Mouse (Mus musculus): ENCODE results near the gene Ptprs.

Ptprs gene

DNA sequence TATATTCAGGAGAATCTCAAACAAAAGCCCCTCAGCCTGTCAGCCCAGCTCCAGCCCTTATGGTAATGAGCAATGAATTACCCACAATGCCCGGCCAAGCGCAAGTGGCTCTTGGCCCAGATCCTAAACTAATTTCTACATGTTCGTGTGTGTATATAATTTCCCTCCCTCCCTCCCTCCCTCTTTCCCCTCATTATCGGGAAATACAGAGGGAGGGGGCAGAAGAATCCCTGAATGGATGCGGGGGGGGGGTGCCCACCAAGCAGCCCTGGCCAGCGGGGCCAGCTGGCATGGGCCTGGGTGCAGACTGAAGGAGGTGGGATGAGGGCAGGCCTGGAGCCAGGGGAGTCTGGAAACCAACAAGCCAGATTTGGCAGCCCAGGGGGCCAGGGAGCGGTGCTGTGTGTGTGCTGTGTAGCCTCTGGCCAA lies 8.8 kb downstream of the Ptprs start:
- no peak for DNase-seq (ENCODE audit: low spot score)

DNA sequence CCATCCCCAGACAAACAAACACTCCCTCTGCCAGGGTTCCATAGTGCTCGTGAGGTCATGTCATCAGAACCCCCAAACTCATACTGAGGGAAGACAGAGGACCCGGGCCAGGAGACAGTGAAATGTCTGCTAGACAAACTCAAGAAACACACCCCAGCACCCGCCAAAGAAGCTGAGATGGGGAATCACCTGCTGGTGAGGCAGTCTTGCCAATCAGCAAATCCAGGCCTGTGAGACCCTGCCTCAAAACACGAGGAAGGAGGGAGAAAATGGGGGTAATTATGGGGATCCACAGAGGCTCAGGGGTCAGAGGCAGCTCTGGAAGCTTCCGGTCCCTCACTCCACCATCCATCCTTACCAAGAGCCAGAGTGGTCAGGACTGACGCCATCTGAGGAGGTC lies 9.5 kb downstream of the Ptprs start:
- no peak for DNase-seq (ENCODE audit: low spot score)

DNA sequence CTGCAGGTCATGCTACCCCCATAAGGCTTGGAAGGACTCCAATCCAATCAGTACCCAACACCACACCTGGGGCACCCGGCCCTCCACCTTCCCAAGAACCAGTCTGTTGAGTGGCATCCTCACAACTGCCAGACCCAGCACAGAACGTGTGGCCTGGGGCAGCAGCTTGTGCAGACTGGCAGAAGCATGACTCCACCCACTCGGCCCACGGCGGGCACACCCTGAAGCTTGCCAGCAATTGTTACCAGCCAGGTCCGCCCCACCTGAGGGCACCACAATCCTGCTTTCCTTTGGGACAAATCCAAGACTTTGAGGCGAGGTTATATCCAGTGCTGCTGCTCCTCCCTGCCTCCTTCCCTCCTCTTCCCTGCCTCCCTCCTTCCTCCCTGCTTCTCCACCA lies 11.5 kb downstream of the Ptprs start:
- no peak for DNase-seq (ENCODE audit: low spot score)

DNA sequence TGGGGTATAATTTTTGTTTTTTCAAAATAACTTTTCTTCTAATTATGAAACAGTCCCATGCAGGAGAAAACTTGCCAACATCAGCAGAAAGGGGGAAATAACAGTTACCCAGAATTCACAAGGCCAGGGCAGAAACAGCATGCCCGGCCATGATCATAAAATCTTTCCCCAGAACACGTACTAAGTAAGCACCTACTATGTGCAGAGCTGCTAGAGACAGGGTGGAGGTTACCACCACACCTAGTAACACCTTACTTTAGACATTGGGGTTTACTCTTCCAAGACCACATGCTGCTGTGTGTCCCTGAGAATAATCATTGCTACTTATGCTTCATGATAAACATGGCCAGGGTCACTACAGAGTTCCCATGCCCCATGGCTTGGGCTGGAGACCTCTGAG lies 11.9 kb downstream of the Ptprs start:
- no peak for DNase-seq (ENCODE audit: low spot score)

DNA sequence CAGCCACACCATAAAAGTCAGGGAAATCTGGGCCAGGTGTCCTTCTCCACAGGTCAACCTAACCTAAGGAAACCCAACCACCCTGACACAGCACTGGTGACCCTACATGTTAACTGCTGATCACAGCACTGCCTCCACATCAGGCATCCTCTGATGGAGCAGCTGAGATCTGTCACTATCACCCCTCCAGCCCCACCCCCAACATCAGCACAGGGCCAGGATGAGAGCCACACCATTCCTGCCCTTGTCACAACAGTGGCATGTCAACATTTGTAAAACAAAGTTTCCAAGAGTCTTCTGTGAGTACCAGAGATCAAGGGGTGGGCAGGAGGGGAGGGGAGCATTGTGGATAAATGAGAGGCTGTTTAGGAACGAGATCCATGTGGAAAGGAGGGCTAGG lies 12.8 kb downstream of the Ptprs start:
- no peak for DNase-seq (ENCODE audit: low spot score)

DNA sequence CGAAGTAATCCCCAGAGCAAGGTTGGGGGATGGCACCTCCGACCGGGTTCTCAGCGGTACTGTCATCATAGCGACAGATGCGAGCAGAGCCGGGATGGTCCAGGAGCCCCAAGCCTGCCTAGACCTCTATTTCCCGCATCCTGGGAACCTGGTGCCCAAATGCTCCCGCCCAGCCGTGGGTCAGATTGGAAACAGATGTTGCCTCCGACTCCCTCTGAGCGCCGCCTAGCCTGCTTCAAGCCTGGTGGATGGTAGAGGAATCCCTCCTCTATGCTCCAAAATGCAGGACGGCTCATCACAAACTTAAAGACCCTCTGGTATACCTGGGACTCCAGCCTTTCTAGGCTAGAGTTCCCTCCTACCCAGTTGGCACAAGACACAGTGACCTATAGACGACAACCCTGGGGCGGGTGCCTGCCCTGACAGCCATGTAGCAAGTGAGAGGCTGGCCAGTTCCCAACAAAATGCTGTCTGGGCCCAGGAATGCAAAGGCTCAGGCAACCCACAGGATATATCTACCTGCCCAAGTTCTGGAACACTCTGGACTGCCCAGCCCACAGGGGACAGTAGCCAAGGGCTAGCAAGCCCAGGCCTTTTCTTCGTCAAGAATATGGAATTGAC lies 13.3 kb downstream of the Ptprs start:
- no peak for DNase-seq (ENCODE audit: low spot score)

DNA sequence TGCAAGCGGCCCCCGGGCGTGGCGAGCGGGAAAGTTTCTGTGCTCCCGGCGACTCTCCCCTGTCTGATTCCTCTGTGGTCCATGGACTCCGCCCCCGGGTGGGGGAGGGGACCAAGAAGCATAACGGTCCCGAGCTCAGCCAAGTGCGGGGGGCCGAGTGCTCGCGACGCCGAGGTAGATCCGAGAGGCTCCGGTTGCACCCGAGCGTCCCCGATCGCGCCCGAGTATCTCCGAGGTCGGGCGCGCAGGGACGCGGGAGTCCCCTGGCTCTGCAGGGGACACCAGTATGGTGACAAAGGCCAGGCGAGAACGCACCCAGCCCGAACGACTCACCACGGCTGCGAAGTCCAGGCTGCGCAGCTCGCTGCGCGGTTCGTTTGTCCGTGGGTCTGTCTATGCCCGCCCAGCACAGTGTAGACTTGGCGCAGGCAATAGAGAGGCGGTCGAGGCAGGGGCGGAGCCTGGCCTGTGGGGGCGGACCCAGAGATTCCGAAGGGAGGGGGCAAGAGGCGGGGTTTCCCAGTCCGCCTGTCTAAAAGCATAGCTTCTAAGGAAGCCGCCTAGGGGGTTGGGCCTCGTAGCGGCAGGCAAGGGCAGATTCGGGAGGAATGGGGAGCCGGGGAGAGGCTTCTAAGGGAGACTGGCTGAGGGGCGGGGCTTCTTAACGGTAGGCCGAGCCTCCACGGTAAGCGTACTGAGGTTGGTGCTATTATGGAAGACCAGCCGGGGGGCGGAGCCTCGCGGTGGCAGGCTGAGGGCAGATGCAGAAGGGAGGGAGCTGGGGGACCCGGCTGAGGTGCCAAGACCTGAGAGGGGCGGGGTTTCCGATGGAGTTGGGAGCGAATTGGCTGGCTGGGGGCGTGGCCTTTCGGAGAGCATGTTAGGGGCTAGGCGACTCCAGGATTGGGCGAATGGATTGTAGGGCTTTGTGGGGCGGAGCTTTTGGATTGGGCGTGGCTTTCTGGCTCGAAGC lies 14.2 kb downstream of the Ptprs start:
- DNase-seq (ENCODE audit: low spot score), result peak; percentile 96

DNA sequence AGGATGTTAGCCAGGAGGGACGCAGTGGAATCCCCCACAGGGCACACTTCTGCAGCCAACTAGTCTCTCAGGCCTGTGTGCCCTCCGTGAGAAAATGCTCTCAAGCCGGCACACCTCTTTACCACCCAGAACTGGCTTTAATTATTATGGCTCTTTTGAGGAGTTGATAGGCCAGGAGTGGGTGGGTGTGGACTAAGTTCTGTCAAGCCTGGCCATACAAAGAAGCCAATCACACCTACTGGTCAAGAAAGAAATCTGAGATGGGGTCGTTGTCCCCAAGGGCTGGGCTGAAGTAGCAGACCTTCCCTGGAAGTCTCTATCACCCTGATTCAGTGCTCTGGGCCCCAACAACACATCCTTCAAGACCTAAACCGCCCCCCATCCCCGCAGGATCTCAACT lies 15.4 kb downstream of the Ptprs start:
- no peak for DNase-seq (ENCODE audit: low spot score)

DNA sequence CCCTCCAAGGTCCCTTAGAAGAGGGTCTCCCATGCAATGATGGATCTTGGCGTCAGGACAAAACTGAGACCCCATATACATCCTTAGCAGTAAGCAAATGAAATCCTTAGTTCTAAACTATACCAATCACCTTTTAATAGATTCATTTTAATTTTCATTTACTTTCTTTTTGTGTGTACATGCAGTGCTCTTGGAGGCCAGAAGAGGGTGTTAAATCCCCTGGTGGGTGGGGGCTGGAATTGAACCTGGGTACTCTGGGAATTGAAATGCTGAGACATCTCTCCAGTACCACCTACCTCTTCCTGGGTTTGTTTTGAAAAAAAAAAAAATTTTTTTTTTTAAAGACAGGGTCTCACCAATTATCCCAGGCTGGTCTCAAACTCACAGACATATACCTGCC lies 18.8 kb downstream of the Ptprs start:
- DNase-seq (ENCODE audit: low spot score), result no peak

DNA sequence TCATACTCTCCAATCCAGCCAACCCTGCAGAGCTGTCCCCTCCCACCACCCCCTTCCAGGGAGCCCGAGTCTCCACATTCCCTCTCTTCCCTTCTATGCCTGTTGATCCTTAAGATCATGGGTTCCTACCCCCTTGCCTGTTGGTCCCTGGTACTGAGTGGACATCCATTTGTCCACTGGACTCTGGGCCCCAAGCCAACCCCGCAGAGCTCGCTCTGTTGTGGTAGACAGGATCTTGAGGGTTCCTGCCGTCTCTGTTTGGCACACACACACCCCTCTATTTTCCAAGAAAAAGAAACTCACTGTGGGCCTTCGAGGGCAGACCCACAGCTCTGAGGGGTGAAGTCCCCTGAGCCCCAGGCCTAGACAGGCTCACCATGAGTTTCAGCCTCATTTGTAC lies 19.9 kb downstream of the Ptprs start:
- no peak for DNase-seq (ENCODE audit: low spot score)

DNA sequence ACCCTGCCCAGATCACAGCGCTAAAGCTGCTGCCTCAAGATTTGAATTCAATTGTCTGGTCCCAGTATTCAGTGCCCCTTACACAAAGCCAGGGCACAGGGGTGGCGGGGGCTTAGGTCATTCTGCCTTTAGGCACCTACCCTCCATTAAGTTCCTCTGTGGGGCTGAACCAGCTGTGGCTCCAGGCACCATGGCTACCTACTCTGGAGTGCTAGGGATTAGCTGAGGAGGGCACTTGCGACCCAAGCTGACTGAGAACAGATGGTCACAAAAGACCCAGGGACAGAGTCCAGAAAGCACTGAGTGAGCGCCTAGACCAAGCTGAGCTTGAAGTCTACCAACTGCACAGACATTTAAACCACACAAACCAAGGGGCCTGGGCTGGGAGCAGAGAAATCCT lies 22.6 kb downstream of the Ptprs start:
- no peak for DNase-seq (ENCODE audit: low spot score)

DNA sequence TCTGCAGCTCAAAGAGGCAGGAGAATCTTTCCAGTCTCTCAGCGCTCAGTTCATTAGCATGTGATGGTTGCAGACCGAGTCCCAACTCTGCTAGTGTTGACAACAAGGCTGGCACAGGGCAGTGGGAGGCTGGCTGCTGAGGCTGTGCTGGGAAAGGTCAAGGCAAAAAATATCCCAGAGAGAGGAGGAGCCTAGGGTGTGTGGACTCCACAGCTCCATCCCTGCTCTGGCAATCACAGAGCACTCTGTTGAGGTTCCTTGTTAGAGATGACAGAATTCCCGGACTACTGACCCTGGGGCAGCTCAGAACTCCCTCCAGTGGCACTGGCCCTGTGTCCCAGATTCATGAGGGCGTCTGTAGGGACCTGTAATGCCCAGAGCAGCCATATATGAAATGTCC lies 23.0 kb downstream of the Ptprs start:
- no peak for DNase-seq (ENCODE audit: low spot score)

DNA sequence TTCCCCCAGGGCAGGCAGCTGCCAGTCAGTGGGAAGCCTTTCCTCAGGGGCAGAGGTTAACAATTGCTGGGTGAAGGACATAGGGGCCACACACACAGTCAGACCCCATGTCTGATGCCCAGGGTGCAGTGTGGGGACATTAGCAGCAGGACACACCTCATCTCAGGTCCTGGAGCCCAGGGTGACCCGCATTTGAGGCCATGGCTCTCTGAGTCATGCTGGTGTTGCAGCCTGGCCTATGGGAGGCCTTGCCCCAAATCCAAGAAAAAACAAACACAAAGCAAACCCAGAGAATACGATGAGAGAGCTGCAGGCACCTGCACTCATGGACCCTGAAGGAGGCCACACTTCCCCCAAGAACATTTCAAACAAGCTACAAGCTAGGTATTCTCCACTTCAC lies 28.6 kb downstream of the Ptprs start:
- no peak for DNase-seq (ENCODE audit: low spot score)

DNA sequence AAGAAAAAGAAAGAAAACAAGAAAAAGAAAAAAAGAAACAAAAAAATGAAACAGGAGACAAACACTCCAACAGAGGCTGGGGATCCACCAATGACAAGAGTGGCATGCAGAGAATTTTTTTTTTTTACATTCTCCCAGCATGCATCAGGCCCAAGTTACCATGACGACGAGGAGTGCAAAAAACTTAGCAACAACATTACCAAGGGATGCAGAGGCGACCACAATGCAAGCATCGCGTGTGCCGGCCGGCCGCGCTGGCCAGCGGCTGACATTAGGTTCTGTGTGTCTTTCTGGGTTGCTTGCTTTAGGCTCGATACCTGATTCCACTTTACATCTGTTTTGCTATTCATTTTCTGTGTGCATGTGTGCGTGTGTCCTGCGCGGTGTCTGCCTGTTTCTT lies 30.9 kb downstream of the Ptprs start:
- DNase-seq (ENCODE audit: low spot score), result no peak

DNA sequence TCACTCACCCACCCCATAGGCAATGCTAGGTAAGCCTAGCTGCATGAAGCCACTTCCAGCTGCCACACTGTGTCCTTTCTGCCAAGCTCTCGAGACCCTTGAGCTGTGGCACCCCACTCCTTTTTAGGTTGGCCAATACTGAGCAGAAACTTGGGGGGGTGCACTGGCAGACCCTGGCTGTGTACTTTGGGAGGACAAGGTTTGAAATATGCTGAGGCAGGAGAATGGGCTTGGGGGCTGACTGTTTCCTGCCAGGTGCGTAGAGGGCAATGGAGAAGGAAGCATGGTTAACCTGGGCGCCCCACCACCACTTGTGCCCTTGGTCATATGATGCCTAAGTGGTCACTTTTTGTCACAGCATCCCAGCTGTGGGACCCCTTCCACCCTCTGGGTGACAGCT lies 31.5 kb downstream of the Ptprs start:
- no peak for DNase-seq (ENCODE audit: low spot score)

DNA sequence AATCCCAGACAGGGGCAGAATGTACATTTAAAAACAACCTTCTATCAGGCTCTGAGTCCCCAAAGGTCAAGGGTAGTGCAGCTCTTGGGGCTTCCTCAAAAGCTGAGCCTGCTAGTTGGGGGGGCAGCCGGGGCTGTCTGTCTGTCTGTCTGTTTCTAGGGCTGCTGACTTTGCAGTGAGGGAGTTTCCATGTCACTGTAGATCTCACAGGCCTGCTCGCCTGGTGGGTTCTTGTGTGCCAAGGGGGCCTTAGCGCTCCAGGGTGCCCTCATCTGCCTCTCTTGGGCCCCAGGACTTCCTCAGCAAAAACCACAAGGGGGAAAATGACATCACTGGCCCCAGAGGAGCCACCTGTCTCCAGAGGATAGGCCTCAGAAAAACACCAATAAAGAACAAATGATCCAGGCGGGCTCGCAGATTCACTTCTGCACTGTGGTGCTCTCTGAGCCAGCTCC lies 32.9 kb downstream of the Ptprs start:
- DNase-seq (ENCODE audit: low spot score), result no peak

DNA sequence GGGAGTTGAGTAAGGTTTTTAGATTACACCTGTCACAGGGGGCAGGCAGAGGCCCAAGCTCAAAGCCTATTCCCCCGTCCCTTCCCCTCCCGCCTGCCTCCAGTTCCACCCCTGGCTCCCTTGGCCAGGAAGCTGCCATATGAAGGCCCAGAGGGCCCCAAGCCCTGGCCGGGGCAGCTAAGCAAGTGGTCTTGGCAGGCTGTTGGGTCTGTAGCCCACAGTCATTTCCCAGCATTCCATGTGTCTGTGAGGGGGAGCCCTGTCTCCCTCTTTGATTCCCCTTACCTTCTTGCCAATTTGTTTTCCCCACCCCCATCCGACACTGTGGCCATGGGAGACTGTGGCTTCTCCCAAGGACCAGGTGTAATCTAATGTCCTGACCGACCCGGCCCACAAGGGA lies 34.0 kb downstream of the Ptprs start:
- no peak for DNase-seq (ENCODE audit: low spot score)

DNA sequence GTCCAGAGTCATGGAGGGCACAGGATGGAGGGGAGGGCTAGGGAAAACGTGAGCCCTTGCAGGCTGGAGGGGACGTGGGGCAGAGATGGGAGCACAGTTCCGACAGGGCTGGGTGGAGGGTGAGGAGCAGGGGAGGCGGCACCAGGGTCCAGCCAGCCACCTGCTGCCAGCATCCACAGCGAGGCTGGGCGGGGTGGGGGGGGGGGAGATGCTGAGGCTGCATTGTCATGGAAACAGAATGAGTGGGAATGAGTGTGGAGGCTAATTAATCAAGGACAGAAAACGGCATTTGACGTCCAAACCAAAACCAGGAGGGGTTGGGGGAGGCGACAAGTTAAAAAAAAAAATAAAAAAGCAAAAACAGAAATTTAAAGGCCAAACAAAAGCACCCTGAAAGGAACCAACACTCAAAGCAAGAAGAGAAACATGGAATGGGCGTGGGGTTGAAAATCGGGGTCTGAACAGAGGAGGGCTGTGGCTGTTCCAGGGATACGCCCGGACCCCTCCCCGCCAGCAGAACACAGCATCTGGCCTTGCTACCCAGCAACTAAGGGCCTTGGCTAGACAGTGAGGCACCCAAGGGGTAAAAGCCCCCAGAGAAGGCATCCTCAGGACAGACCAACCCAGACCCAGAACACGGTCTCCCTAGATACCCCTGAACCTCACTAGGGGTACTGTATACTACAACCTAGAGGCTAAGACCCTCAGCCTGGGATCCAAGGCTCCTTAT lies 36.4 kb downstream of the Ptprs start:
- DNase-seq (ENCODE audit: low spot score), result no peak

DNA sequence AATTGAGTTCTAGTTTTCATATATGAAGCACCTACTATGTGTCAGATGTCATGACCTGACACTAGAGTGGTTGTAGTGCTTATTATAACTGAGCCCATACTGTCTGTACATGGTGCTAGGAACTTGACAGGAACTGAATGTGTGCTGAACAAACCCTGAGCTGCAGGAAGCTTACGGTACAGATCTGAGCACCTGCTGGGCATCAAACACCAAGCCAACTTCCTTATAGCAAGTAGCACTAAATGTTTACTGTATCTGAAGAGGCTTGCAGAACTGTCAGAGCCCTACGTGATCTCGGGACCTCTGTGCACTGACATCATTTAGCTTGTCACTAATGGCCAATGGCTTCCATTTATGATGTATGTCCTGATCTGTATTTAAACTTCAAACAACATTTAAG lies 44.7 kb downstream of the Ptprs start:
- no peak for DNase-seq (ENCODE audit: low spot score)

DNA sequence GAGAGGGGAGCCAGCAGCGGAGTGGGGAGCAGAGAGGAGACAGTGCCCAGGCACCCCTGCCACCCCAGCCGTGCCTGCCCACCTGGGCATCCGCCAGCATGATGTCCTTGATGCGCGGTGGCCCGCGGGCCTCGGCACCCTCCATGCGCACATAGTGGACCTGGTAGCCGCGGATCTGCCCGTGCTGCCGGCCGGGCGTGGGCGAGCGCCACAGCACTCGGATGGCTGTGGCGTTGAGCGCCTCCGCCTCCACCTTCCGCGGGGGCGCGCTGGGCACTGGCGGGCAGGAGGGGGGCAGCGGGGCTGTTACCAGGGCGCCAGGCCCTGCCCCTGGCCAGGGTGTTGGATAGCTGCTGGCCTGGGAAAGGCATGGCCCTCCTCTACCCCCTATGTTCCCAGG lies 48.4 kb downstream of the Ptprs start:
- DNase-seq (ENCODE audit: low spot score), result no peak

DNA sequence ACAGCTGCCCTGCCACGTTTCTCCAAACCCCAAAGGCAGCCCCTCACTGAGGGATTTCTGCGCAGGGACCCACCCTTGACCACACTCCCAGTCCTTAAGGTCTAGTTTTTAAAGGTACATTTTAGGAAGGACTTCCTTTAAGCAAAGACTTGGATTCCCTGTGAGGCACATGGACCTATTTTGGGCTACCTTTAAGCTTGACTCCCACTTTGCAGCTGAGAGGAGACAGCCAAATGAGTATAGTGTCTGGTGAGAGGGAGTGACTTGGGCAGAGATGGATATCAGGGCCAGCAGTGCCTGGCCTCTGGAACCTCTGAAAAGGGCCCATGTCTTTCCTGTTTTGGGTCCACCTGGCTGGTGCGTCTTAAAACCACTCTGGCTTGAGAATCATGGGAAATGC lies 50.3 kb downstream of the Ptprs start:
- no peak for DNase-seq (ENCODE audit: low spot score)

DNA sequence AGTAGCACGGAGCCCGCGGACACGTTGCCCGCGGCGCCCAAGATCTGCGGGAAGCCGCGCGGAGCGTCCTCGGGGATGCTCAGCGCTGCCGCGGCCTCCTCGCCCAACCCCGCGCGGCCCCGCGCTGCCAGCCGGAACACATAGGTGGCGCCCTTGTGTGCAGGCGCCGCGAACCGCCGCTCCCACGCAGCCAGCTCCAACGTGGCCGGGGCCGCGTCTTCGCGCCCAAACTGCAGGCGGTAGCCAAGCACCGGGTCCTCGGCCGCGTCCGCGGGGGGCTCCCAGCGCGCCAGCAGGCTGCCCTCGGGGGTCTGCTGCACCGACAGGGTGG lies 50.7 kb downstream of the Ptprs start:
- DNase-seq (ENCODE audit: low spot score), result peak; percentile 91

Measured in urinary bladder, postnatal 25 days (tissue).